Comparison of ENCODE assay signal across 20 mouse cellular contexts in the genomic region with DNA sequence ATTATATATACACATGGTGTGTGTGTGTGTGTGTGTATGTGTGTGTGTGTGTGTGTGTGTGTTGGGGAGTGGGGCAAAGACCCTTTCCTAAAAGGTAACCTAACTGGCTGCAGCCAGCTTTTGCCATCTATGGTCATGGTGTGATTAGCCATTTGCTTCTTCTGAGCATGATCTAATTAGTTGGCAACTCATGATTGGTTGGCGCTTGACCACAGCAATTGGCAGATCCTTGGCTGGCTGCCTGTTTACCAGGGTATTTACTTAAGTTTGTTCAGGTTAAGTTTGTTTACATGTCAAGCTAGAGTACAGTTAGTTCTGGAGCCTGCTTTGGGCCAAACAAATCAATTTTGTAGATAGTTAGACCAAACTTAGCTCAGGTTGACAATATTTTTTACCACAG. TPM values are rescaled to one million over a fixed set of nuclear protein-coding genes. Genes with fewer than 3 reads are reported as not detected.
DNase-seq lines count a peak whose midpoint lies in the region; TF ChIP-seq lines count a peak whose summit lies in the region.
"Had no signal": no experiment of that assay in that cellular context is flagged by ENCODE, and none has a peak within 500 bp of the region (broad histone marks: within the 10 kb centered on the region; RNA-seq: fewer than 3 reads in every experiment).

No protein-coding gene starts in this region.

- no peak overlapping the region for H3K4me3 ChIP-seq in layer of hippocampus, adult 2 months
- H3K4me3 ChIP-seq: embryonic facial prominence, embryonic 12.5 days; forebrain, embryonic 15.5 days; heart, embryonic 10.5 days; hindbrain, embryonic 12.5 days had no signal

- H3K27ac ChIP-seq in layer of hippocampus, adult 2 months = no peak overlapping the region
- H3K27ac ChIP-seq: embryonic facial prominence, embryonic 12.5 days; forebrain, embryonic 15.5 days; heart, embryonic 10.5 days; hindbrain, embryonic 12.5 days had no signal

- no peak for TF ChIP-seq CTCF in layer of hippocampus, adult 2 months (conservative IDR thresholded peaks at IDR 0.05)

- peak; percentile 30 for DNase-seq in adrenal gland, postnatal 14 days
- no peak for DNase-seq in adrenal gland, postnatal 25 days
- DNase-seq in kidney, postnatal 36 days = peak; percentile 47 to 68
- no peak for DNase-seq in kidney, adult 8-10 months
- DNase-seq in lung, adult 18-20 months = peak; percentile 31 to 46
- DNase-seq in lung, postnatal 25 days (ENCODE audit: low spot score) = no peak
- DNase-seq in layer of hippocampus, adult 2 months (ENCODE audit: low spot score in 2 of 2) = no peak
- DNase-seq: adrenal gland, postnatal 36 days; B cell, adult 2 months; cerebellum, adult 8-10 months; cerebellum, postnatal 25 days; gastrocnemius, postnatal 10 days; heart, adult 18-20 months; heart, postnatal 10 days; heart, postnatal 4 days had no signal

RNA-seq across cellular contexts. Expression of a gene that starts 15.7 kb away (rescaled TPM):
- total RNA-seq in adrenal gland, postnatal 14 days (2021) = 87.9 and 88.0 TPM in 2 replicates
- total RNA-seq in adrenal gland, postnatal 25 days (2021) = 82.5 and 104 TPM in 2 replicates
- 10 to 100 TPM; 69.8 to 76.6 TPM for total RNA-seq in layer of hippocampus, adult 2 months (2021)

RNA-seq across cellular contexts. Expression of a gene that starts 16.1 kb away (rescaled TPM):
- 41.0 and 61.5 TPM in 2 replicates for total RNA-seq in adrenal gland, postnatal 14 days (2021)
- total RNA-seq in adrenal gland, postnatal 25 days (2021) = 28.8 and 32.0 TPM in 2 replicates
- total RNA-seq in layer of hippocampus, adult 2 months (2021) = 10 to 100 TPM; 14.5 to 16.0 TPM

RNA-seq across cellular contexts. Expression of a gene that starts 58.5 kb away (rescaled TPM):
- 0.70 and 1.1 TPM in 2 replicates for total RNA-seq in adrenal gland, postnatal 14 days (2021)
- 0.67 TPM in 1 of 2 replicates, not detected in the other for total RNA-seq in adrenal gland, postnatal 25 days (2021)
- 10 to 100 TPM in 1 of 2 experiments, 1 to 10 TPM in 1; 9.7 to 12.0 TPM for total RNA-seq in layer of hippocampus, adult 2 months (2021)

RNA-seq across cellular contexts. Expression of a gene that starts 59.8 kb away (rescaled TPM):
- 1.7 TPM in 1 of 2 replicates, not detected in the other for total RNA-seq in adrenal gland, postnatal 14 days (2021)
- not detected in 2 replicates for total RNA-seq in adrenal gland, postnatal 25 days (2021)
- total RNA-seq in layer of hippocampus, adult 2 months (2021) = 1 to 10 TPM; 2.7 to 4.5 TPM
- total RNA-seq: adrenal gland, postnatal 36 days; G1E; heart, postnatal 10 days had no signal

Comparison
In these comparisons a context has a peak if more than half of its experiments do, and no peak if none do; other contexts are left out.
1. DNase-seq: peak in adrenal gland, postnatal 14 days (single experiment), kidney, postnatal 36 days (2 of 2) and lung, adult 18-20 months (2 of 2); none in adrenal gland, postnatal 25 days (single experiment), kidney, adult 8-10 months (0 of 2), lung, postnatal 25 days (single experiment) and layer of hippocampus, adult 2 months (0 of 2).